Mouse (Mus musculus) liver, embryonic 15.5 days (tissue): ENCODE results near the gene Rpl36. TPM values are rescaled to one million over a fixed set of nuclear protein-coding genes. Genes with fewer than 3 reads are reported as not detected.
"Not testable (repeated sequence)": the region's sequence is repeated elsewhere in the genome, so short reads cannot be mapped to it uniquely, and the experiment has no call there.

Experiments
- ATAC-seq: fragments of 200-750 bp; cut with Nextera tagmentation; 2 replicates; pipeline ENCODE4 v1.8.0; 2017; ENCODE audit warnings: moderate number of reproducible peaks, mild to moderate bottlenecking, moderate library complexity; ENCODE audit not compliant: insufficient read depth
- H3K27ac ChIP-seq: fragments of 300-500 bp; sonication (generic); replicated peaks from 2 replicates; pipeline ENCODE4 v1.5.1; 2015; ENCODE audit warnings: mild to moderate bottlenecking, inconsistent platforms
- H3K27me3 ChIP-seq: fragments of 300-500 bp; sonication (generic); 2 replicates; pipeline ENCODE4 v1.6.1; 2015; ENCODE audit warnings: mild to moderate bottlenecking, inconsistent platforms
- H3K36me3 ChIP-seq: fragments of 300-500 bp; sonication (generic); replicated peaks from 2 replicates; pipeline ENCODE4 v1.6.1; 2015; ENCODE audit warnings: moderate library complexity, mild to moderate bottlenecking, inconsistent platforms
- H3K4me1 ChIP-seq: fragments of 300-500 bp; sonication (generic); replicated peaks from 2 replicates; pipeline ENCODE4 v1.6.1; 2015; ENCODE audit warnings: inconsistent platforms
- H3K4me2 ChIP-seq: fragments of 300-500 bp; sonication (generic); 2 replicates; pipeline ENCODE4 v1.6.1; 2015; ENCODE audit warnings: moderate library complexity, mild to moderate bottlenecking, inconsistent platforms
- H3K4me3 ChIP-seq: fragments of 300-500 bp; sonication (generic); replicated peaks from 2 replicates; pipeline ENCODE4 v1.5.1; 2015; ENCODE audit warnings: mild to moderate bottlenecking, inconsistent platforms
- H3K9ac ChIP-seq: fragments of 300-500 bp; sonication (generic); 2 replicates; pipeline ENCODE4 v1.6.1; 2015; ENCODE audit warnings: moderate library complexity, mild to moderate bottlenecking, inconsistent platforms
- H3K9me3 ChIP-seq: fragments of 300-500 bp; sonication (generic); replicated peaks from 2 replicates; pipeline ENCODE4 v1.6.1; 2016; ENCODE audit warnings: inconsistent platforms
- WGBS: fragments of 180-500 bp; shearing (Covaris S2); methylation state at CpG from one replicate; pipeline ENCODE4 v1.1.7; 2015; ENCODE audit warnings: mixed read lengths; ENCODE audit not compliant: insufficient replicate concordance; 5-methylcytosine and 5-hydroxymethylcytosine counted together
- polyA plus RNA-seq: library from polyadenylated mRNA; unstranded; fragments of >200 nt; fragmentation: Nextera tagmentation; extraction: Ambion mirVana; gene quantifications from 2 replicates; pipeline ENCODE4 v1.2.1, GENCODE M21; 2015

Gene Rpl36
- polyA plus RNA-seq, 1 experiment from 2014 or later = 882 TPM

DNA sequence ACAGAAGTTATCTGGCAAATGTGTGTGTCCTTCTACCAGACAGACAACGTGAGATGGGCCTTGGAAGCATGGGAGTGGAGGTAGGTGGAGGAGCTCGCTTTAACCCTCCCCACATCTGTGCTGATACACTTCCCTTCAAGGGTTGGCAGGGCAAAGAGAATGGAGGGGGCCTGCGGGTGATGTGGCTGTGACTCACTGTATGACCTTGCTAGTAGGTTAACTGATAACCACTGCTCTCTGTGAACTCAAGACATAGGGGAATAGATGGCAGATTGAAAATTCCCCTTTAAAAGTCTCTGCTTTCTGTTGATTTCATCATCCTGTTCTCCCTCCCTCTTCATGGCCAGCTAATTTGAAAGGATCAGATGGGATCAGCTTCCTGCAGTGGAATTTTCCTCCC, 12.3 kb downstream of the Rpl36 start:
- Histone ChIP-seq H3K4me1 (peaks cover 33% of the 10 kb centered on the region), H3K9ac (peak overlapping the region; percentile 70; the same call in 1 of the 2 replicates), H3K4me2 (peak overlapping the region; percentile 86), H3K27me3 (peaks cover 11% of the 10 kb centered on the region), H3K27ac (no peak overlapping the region), H3K4me3 (peak overlapping the region; percentile 82), H3K36me3 (peaks cover 45% of the 10 kb centered on the region), H3K9me3 (no peaks in the 10 kb centered on the region)
- no peak for ATAC-seq
- WGBS = 42% methylated on average over 3 of the region's 3 CpGs

DNA sequence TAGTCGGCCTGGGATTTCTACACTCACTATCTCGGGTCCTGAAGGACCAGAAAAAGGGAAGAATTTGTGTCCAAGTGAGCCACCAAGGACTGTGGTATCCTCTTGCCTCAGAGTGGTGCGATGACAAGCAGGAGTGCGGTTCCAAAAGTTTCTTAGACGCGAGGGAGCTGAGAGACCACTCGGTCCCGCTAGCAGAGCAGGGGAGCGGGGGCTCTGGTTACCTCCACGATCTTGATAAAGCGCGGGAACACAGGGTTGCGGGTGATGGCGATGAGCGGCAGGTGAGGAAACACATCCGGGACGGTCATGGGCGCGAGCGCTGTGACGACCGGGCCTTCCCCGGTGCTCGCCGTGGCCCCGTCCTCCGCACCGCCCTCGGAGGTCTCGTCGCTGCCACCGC, 13.0 kb downstream of the Rpl36 start:
- Histone ChIP-seq H3K9me3 (no peaks in the 10 kb centered on the region), H3K27me3 (peaks cover 11% of the 10 kb centered on the region), H3K36me3 (peaks cover 38% of the 10 kb centered on the region), H3K4me1 (peaks cover 33% of the 10 kb centered on the region), H3K4me2 (peak overlapping the region; percentile 86), H3K4me3 (peak overlapping the region; percentile 82), H3K9ac (peak overlapping the region; percentile 70), H3K27ac (peak overlapping the region; percentile 4; the same call in 1 of the 2 replicates)
- 0% methylated on average over 32 of the region's 32 CpGs for WGBS
- peak; percentile 20; the same call in 1 of the 2 replicates for ATAC-seq

DNA sequence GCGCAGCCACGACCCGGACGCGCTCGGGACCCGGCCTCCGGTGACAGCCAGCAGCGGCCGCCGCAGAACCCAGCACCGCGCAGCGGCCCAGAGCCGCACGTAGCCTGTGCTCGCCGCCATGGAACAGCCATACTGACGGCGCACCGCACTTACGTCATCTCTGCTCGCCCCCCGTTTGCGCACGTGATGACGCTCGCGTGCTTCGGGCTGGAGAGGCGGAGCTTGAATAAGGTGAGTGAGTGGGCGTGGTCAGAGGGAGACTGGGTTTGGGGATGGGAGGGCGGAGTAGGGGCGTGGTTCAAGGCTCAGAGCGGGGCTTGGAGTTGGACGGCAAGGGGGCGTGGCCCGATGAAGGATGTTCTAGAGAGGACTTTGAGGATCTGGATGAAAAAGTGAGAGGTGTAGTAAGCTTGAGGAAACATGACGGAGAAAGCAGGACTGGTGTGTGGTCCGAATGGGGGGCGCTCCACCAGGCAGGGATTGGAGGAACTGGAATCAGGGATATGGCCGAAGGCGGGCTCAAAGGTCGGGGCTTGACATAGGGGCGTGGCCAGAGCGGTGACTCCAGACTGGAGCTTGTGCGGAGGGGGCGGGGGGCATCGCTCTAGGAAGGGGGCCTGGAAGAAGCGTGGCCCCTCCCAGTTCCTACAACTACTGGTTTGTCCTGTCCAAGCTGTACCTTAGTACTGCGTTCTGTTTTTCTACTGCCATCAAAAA, 13.7 kb downstream of the Rpl36 start, which contains the start of gene Lonp1:
Gene Lonp1 (minus strand): TSS at position 134 of the 717 bp plus-strand sequence.
- Histone ChIP-seq H3K9ac (peak within 1 kb of the TSS; percentile 70), H3K4me2 (peak within 1 kb of the TSS; percentile 86)

DNA sequence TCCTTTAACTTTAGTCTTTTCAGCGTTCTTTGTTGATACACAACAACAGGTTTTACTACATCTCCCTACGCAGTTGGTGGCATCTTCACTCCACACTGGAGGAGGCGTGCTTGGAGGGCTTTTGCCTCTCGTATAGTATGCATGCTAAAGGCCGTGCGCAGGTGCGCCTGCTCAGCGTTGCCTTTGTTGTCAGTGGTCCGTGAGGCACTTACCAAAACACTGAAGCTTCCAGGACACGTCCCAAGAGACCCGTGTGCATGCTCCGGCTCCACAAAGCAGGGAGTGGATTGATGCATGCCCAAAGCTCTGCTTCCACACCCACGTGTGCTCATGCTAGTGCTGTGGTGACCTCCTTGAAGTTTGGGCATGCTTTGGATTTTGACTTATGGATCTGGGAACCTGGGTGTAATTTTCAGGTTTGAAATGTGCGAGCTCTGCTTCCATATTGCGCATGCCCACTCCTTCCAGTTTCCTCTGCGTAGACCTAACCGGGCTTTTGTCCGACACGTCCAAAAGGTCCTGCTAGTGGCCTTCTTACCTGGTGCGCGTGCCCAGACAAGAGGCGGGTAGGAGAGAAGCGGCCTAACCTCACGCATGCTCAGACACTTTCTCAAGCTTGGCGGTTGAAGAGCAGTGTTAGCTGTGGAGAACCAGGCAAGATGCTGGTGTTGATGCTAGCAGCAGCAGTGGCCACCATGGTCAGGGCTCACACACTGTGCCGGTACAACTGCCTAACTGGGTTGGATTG, 14.5 kb downstream of the Rpl36 start, which contains the start of gene Catsperd:
Gene Catsperd (plus strand): TSS at position 614 of the 748 bp plus-strand sequence.
- Histone ChIP-seq H3K9me3 (no peaks in the 10 kb centered on the region), H3K4me3 (peak within 1 kb of the TSS; percentile 82), H3K27me3 (peaks cover 11% of the 10 kb centered on the region), H3K4me2 (peak within 1 kb of the TSS; percentile 86), H3K36me3 (peaks cover 25% of the 10 kb centered on the region), H3K27ac (peak within 1 kb of the TSS; percentile 65), H3K4me1 (peaks cover 33% of the 10 kb centered on the region), H3K9ac (peak within 1 kb of the TSS; percentile 21; the same call in 1 of the 2 replicates)
- peak; percentile 15 for ATAC-seq
- 12% methylated on average over 26 of the region's 26 CpGs for WGBS

More for the DNA sequence above, 13.7 kb downstream of the Rpl36 start, which contains the start of gene Lonp1:
- Histone ChIP-seq H3K27me3 (peaks cover 11% of the 10 kb centered on the region), H3K27ac (peak within 1 kb of the TSS; percentile 65), H3K9me3 (no peaks in the 10 kb centered on the region), H3K4me1 (peaks cover 33% of the 10 kb centered on the region), H3K36me3 (peaks cover 33% of the 10 kb centered on the region), H3K4me3 (peak within 1 kb of the TSS; percentile 82)
- under 1% methylated on average over 51 of the region's 51 CpGs for WGBS
- peak; percentile 84 for ATAC-seq

DNA sequence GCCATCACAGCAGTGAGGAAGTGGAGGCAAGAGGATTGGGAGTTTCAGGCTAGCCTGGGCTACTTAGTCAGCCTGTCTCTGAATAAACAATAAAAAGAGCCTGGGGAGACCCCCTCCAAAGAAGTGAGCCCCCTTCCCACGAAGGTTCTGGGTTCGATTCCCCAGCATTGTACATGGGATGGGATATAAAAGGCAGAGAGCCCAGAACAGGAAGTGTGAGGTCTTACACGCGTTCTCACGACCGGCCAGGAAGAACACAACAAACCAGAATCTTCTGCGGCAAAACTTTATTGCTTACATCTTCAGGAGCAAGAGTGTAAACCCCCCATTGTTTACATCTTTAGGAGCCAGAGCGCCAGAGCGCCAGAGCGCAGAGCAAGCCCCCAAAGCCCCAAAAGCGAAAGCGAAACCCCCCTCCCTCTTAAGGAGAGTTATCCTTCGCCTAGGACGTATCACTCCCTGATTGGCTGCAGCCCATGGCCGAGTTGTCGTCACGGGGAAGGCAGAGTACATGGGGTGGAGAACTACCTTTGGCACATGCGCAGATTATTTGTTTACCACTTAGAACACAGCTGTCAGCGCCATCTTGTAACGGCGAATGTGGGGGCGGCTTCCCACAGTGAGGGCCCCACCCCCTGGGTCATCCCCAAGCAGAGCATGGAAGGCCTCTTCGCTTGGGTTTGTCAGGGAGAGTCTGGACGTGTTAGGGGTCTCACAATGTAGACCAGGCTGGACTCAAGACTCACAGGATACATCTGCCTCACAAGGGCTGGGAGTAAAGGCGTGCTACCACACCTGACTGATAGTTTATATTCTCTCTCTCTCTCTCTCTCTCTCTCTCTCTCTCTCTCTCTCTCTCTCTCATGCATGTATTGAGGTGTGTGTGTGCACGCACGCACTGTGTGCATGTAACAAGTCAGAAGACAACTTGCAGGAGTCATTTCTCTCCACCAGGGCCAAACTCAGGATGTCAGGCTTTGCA, 16.9 kb downstream of the Rpl36 start:
- H3K36me3 ChIP-seq, H3K4me3 ChIP-seq, H3K27ac ChIP-seq, H3K9me3 ChIP-seq, H3K9ac ChIP-seq, ATAC-seq, H3K4me2 ChIP-seq: not testable (repeated sequence)
- WGBS = 72% methylated on average over 27 of the region's 27 CpGs
- H3K4me1 ChIP-seq = peaks cover 28% of the 10 kb centered on the region
- H3K27me3 ChIP-seq = peaks cover 11% of the 10 kb centered on the region

GRCm38 (mm10) chr17:56631807-56632206, 18.6 kb downstream of the Rpl36 start:
- no peak overlapping the region for H3K9ac ChIP-seq
- H3K36me3 ChIP-seq = no peaks in the 10 kb centered on the region
- 44% methylated on average over 4 of the region's 4 CpGs for WGBS
- peaks cover 15% of the 10 kb centered on the region for H3K27me3 ChIP-seq
- H3K9me3 ChIP-seq = no peaks in the 10 kb centered on the region
- no peak overlapping the region for H3K27ac ChIP-seq
- H3K4me1 ChIP-seq = peaks cover 13% of the 10 kb centered on the region
- H3K4me3 ChIP-seq = no peak overlapping the region
- ATAC-seq = no peak
- H3K4me2 ChIP-seq = no peak overlapping the region

- H3K27me3 ChIP-seq = peaks cover 4% of the 10 kb centered on the region; the same call in 1 of the 2 replicates
- H3K4me3 ChIP-seq = no peak overlapping the region
- H3K4me1 ChIP-seq = no peaks in the 10 kb centered on the region
- WGBS = 49% methylated on average over 6 of the region's 6 CpGs
- H3K36me3 ChIP-seq = no peaks in the 10 kb centered on the region
- no peak overlapping the region for H3K27ac ChIP-seq
- no peak overlapping the region for H3K9ac ChIP-seq
- no peaks in the 10 kb centered on the region for H3K9me3 ChIP-seq
- H3K4me2 ChIP-seq = no peak overlapping the region
- no peak for ATAC-seq
These were observed 20.8 kb downstream of the Rpl36 start for GRCm38 (mm10) chr17:56634023-56634422.

GRCm38 (mm10) chr17:56643237-56643636, 30.0 kb downstream of the Rpl36 start:
- Histone ChIP-seq H3K4me1 (no peaks in the 10 kb centered on the region), H3K4me3 (no peak overlapping the region), H3K27ac (no peak overlapping the region), H3K9ac (no peak overlapping the region), H3K36me3 (no peaks in the 10 kb centered on the region), H3K9me3 (no peaks in the 10 kb centered on the region), H3K4me2 (no peak overlapping the region), H3K27me3 (peaks cover 3% of the 10 kb centered on the region; the same call in 1 of the 2 replicates)
- WGBS = 57% methylated on average over 4 of the region's 4 CpGs
- ATAC-seq = no peak

DNA sequence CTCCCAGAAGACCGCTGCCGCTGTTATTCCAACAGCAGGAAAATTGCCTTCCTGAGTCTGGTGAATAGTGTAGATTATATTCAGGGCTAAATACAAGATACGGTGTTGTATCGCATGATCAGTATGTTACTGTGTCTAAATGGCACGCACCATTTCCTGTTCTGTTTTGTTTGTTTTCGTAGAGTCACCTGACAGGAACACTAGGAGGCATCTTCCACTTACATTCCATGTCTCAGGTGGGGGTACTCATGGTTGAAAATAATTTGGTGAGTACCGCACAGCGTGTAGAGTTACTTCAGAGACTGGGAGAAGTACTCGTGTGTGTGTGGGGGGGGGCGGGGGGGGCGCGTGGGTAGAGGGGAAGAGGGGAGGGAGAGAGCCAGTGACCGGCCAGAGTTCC, 34.3 kb downstream of the Rpl36 start:
- WGBS = 47% methylated on average over 10 of the region's 13 CpGs
- H3K36me3 ChIP-seq = no peaks in the 10 kb centered on the region
- peaks cover 3% of the 10 kb centered on the region; the same call in 1 of the 2 replicates for H3K4me1 ChIP-seq
- H3K27me3 ChIP-seq = peaks cover 3% of the 10 kb centered on the region; the same call in 1 of the 2 replicates
- H3K27ac ChIP-seq = no peak overlapping the region
- no peak for ATAC-seq
- no peak overlapping the region for H3K4me2 ChIP-seq
- no peak overlapping the region for H3K4me3 ChIP-seq
- no peak overlapping the region for H3K9ac ChIP-seq
- H3K9me3 ChIP-seq = no peaks in the 10 kb centered on the region

GRCm38 (mm10) chr17:56651801-56652200, 38.6 kb downstream of the Rpl36 start:
- peak; percentile 66 for ATAC-seq
- H3K9ac ChIP-seq = no peak overlapping the region
- peaks cover 11% of the 10 kb centered on the region; the same call in 1 of the 2 replicates for H3K4me1 ChIP-seq
- H3K36me3 ChIP-seq = no peaks in the 10 kb centered on the region
- no peak overlapping the region for H3K27ac ChIP-seq
- H3K4me3 ChIP-seq = no peak overlapping the region
- no peaks in the 10 kb centered on the region for H3K9me3 ChIP-seq
- no peak overlapping the region for H3K4me2 ChIP-seq
- 28% methylated on average over 10 of the region's 10 CpGs for WGBS
- peaks cover 3% of the 10 kb centered on the region; the same call in 1 of the 2 replicates for H3K27me3 ChIP-seq
